Mouse (Mus musculus): ENCODE data around the gene Filip1l. TPM values are rescaled to one million over a fixed set of nuclear protein-coding genes. Genes with fewer than 3 reads are reported as not detected.

The Filip1l gene
- polyA plus RNA-seq, 1 experiment from 2014 or later, result 30.4 TPM

DNA sequence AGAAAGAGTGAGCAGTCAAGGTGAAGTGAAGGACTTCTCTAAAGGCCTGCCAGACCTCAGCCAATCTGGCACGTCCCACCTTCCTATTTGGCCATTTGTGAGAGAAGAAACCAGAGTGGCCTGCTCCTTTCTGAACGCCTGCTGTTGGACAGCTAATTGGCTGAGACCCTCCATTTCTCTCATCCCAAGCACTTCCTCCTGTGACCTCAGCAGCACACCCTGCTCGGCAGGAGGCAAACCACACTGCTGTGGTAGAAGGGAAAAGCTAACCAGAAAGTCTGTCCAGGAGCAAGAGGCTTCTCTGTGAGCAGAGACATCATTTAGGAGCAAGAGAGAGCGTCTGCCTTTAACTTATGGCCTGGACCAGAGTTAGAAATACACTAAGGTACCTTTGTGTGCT is 35.8 kb upstream of the Filip1l start:
- Histone ChIP-seq H3K27ac (no peak overlapping the region), H3K27me3 (ENCODE audit: insufficient read depth, low read length) (no peaks in the 10 kb centered on the region), H3K9ac (ENCODE audit: low read depth, low read length) (no peak overlapping the region), H3K9me3 (replicated peaks; ENCODE audit: low read length) (no peaks in the 10 kb centered on the region), H3K36me3 (ENCODE audit: insufficient read depth, low read length) (no peaks in the 10 kb centered on the region), H3K4me1 (replicated peaks; ENCODE audit: insufficient read depth, low read length) (no peaks in the 10 kb centered on the region), H3K4me2 (ENCODE audit: low read length) (no peak overlapping the region), H3K4me3 (replicated peaks; ENCODE audit: low read depth, low read length) (no peak overlapping the region)
- no peak for TF ChIP-seq CTCF (IDR thresholded peaks at IDR 0.05; ENCODE audit: low read depth)
- 65% methylated on average over 4 of the region's 4 CpGs for WGBS
- ATAC-seq (replicated peaks; ENCODE audit: low FRiP score, low read depth) (no peak), DNase-seq (ENCODE audit: low spot score) (no peak)

- Histone ChIP-seq H3K9ac (ENCODE audit: low read depth, low read length) (no peak overlapping the region), H3K9me3 (replicated peaks; ENCODE audit: low read length) (no peaks in the 10 kb centered on the region), H3K4me1 (replicated peaks; ENCODE audit: insufficient read depth, low read length) (no peaks in the 10 kb centered on the region), H3K4me3 (replicated peaks; ENCODE audit: low read depth, low read length) (no peak overlapping the region), H3K27ac (peak overlapping the region; percentile 58), H3K27me3 (ENCODE audit: insufficient read depth, low read length) (no peaks in the 10 kb centered on the region), H3K4me2 (ENCODE audit: low read length) (no peak overlapping the region), H3K36me3 (ENCODE audit: insufficient read depth, low read length) (no peaks in the 10 kb centered on the region)
- no peak for ATAC-seq (replicated peaks; ENCODE audit: low FRiP score, low read depth)
- DNase-seq (ENCODE audit: low spot score), result no peak
- WGBS, result 42% methylated on average over 13 of the region's 13 CpGs
- no peak for TF ChIP-seq CTCF (IDR thresholded peaks at IDR 0.05; ENCODE audit: low read depth)
Observed at GRCm38 (mm10) chr16:57317882-57318636, 34.8 kb upstream of the Filip1l start.

DNA sequence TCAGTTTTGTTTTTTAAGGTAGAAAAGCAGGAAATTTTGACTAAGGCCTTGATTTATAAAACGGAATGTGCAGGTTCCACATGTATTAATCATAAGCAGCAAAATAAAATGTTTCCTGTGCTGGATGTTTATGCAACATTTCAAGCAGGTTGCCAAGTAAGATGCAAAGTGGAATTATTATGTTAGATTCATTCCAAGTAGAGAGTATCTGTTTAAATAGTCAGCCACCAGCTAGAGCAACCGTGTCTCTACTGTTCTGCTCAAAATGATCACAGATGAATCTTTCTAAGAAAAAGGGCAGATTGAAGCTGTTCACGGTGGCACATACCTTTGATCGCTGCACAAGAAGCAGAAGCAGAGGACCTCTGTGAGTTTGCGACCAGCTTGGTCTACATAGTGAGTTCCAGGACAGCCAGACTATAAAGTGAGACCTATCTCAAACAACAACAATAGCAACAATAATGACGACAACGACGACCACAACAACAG is 34.2 kb upstream of the Filip1l start:
- Histone ChIP-seq H3K9ac (ENCODE audit: low read depth, low read length) (no peak overlapping the region), H3K4me2 (ENCODE audit: low read length) (no peak overlapping the region), H3K4me1 (replicated peaks; ENCODE audit: insufficient read depth, low read length) (no peaks in the 10 kb centered on the region), H3K4me3 (replicated peaks; ENCODE audit: low read depth, low read length) (no peak overlapping the region), H3K9me3 (replicated peaks; ENCODE audit: low read length) (no peaks in the 10 kb centered on the region), H3K27me3 (ENCODE audit: insufficient read depth, low read length) (no peaks in the 10 kb centered on the region), H3K27ac (peak overlapping the region; percentile 58; the same call in 1 of the 2 replicates), H3K36me3 (ENCODE audit: insufficient read depth, low read length) (no peaks in the 10 kb centered on the region)
- ATAC-seq (replicated peaks; ENCODE audit: low FRiP score, low read depth) (no peak), DNase-seq (ENCODE audit: low spot score) (peak; percentile 85)
- WGBS, result 40% methylated on average over 8 of the region's 8 CpGs
- no peak for TF ChIP-seq CTCF (IDR thresholded peaks at IDR 0.05; ENCODE audit: low read depth)

- Histone ChIP-seq H3K4me1 (replicated peaks; ENCODE audit: insufficient read depth, low read length) (no peaks in the 10 kb centered on the region), H3K9ac (ENCODE audit: low read depth, low read length) (no peak overlapping the region), H3K27ac (no peak overlapping the region), H3K36me3 (ENCODE audit: insufficient read depth, low read length) (no peaks in the 10 kb centered on the region), H3K4me2 (ENCODE audit: low read length) (no peak overlapping the region), H3K27me3 (ENCODE audit: insufficient read depth, low read length) (no peaks in the 10 kb centered on the region), H3K9me3 (replicated peaks; ENCODE audit: low read length) (no peaks in the 10 kb centered on the region), H3K4me3 (replicated peaks; ENCODE audit: low read depth, low read length) (no peak overlapping the region)
- 63% methylated on average over 7 of the region's 7 CpGs for WGBS
- TF ChIP-seq CTCF (IDR thresholded peaks at IDR 0.05; ENCODE audit: low read depth), result no peak
- DNase-seq (ENCODE audit: low spot score), result peak; percentile 86
- no peak for ATAC-seq (replicated peaks; ENCODE audit: low FRiP score, low read depth)
Observed at GRCm38 (mm10) chr16:57319284-57320124, 33.4 kb upstream of the Filip1l start.

DNA sequence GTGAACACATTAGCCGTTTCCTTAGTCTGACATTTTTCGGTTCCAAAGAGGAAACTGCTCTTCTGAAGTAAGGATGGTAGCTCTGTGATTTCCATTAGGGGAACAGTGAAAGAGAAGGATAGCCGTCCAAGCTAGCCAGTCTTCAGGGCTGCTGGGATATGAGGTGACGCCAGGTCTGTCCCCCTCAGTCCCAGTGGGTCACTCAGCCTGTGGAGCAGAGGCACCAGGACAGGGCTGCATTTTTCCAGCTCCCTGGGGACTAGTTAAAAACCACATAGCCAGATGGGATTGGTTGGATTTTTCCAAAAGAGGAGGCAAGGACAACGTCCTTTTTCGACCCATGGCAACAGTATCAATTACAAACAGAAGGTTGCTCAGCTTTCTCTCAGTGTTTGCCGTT is 25.9 kb upstream of the Filip1l start:
- TF ChIP-seq CTCF (IDR thresholded peaks at IDR 0.05; ENCODE audit: low read depth), result no peak
- Histone ChIP-seq H3K9me3 (replicated peaks; ENCODE audit: low read length) (no peaks in the 10 kb centered on the region), H3K4me2 (ENCODE audit: low read length) (no peak overlapping the region), H3K27ac (no peak overlapping the region), H3K4me1 (replicated peaks; ENCODE audit: insufficient read depth, low read length) (no peaks in the 10 kb centered on the region), H3K9ac (ENCODE audit: low read depth, low read length) (no peak overlapping the region), H3K36me3 (ENCODE audit: insufficient read depth, low read length) (no peaks in the 10 kb centered on the region), H3K27me3 (ENCODE audit: insufficient read depth, low read length) (no peaks in the 10 kb centered on the region), H3K4me3 (replicated peaks; ENCODE audit: low read depth, low read length) (no peak overlapping the region)
- peak; percentile 29 for DNase-seq (ENCODE audit: low spot score)
- WGBS, result 56% methylated on average over 7 of the region's 7 CpGs
- ATAC-seq (replicated peaks; ENCODE audit: low FRiP score, low read depth), result no peak

DNA sequence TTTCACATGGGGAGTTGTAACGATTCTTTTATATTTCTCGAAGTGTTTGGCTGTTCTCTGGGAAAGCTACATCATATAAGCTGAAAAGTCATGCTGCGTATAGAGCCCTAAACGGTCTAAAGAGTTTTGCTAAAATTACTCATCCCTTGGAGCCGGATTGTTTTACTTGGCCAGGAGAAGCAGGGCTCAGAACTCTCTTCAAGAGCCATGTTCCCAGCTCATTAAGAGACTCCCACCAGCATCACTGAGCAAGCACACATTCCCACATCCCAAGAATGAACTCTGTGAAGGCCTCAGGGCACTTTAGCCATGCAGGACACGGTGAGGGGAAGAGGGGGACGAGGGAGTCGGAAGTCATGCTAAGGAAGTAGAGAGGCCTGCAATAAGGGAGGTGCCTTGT is 23.9 kb upstream of the Filip1l start:
- Histone ChIP-seq H3K27me3 (ENCODE audit: insufficient read depth, low read length) (no peaks in the 10 kb centered on the region), H3K4me2 (ENCODE audit: low read length) (no peak overlapping the region), H3K4me1 (replicated peaks; ENCODE audit: insufficient read depth, low read length) (no peaks in the 10 kb centered on the region), H3K27ac (peak overlapping the region; percentile 50), H3K9ac (ENCODE audit: low read depth, low read length) (no peak overlapping the region), H3K9me3 (replicated peaks; ENCODE audit: low read length) (no peaks in the 10 kb centered on the region), H3K36me3 (ENCODE audit: insufficient read depth, low read length) (no peaks in the 10 kb centered on the region), H3K4me3 (replicated peaks; ENCODE audit: low read depth, low read length) (no peak overlapping the region)
- 37% methylated on average over 8 of the region's 8 CpGs for WGBS
- TF ChIP-seq CTCF (IDR thresholded peaks at IDR 0.05; ENCODE audit: low read depth), result no peak
- ATAC-seq (replicated peaks; ENCODE audit: low FRiP score, low read depth) (no peak; the same call in 1 of the 2 replicates), DNase-seq (ENCODE audit: low spot score) (peak; percentile 57)
